Mouse (Mus musculus) Muller cell, postnatal 12 days (primary cell): ENCODE measurements at regions not wholly inside any gene's neighbourhood (a gene's known extent, or its start where the extent isn't known, plus 50 kb on each side); places are given as distances from the start of the nearest gene placed in this dataset.

Experiments used
- DNase-seq: peaks from one replicate; pipeline ENCODE4 v3.0.0-alpha.2; 2015; ENCODE audit errors: inconsistent ontology term

- no peak for DNase-seq
Measured at GRCm38 (mm10) chr12:94468027-94468426, 1224.0 kb upstream of the Flrt2 start.

GRCm38 (mm10) chr12:94468609-94469008 lies 1223.4 kb upstream of the Flrt2 start:
- DNase-seq: no peak

DNA sequence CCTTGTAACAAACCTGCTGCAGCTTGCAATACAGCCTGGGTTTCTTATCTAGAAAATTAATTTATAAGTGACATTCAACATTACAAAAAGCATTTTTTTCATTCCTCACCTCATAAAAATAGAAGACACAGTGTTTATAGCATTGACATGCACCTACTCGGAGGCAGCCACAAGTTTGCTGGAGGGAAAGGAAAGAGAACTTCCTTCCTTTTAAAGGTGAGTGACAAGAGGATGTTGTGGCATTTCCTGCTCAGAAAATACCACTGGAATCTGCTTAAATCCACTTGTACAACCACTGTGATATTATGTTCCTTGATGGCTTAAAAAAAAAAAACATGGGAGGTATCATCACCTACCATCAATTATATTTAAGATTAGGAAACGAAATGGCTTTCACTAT lies 1222.2 kb upstream of the Flrt2 start:
- no peak for DNase-seq

GRCm38 (mm10) chr12:94470981-94471380 lies 1221.0 kb upstream of the Flrt2 start:
- peak; percentile 58 for DNase-seq

DNA sequence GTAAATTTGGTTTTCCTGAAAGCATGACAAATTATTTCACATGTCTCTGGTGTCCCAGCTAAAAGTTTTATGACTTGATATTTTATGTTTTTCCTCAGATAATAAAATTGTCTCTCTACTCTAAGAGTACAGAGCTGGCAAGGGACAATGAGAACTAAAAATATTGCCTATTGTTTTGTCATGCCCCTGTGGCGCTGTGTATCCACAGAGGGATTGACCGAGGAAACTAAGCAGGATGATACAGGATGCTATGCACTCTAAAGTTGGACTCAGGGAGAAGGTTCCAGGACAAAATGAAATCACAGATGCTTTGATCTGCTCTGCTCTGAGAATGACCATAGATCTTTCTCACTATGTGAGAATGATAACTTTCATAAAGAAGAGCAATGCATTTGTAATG lies 1203.3 kb upstream of the Flrt2 start:
- DNase-seq: no peak

DNA sequence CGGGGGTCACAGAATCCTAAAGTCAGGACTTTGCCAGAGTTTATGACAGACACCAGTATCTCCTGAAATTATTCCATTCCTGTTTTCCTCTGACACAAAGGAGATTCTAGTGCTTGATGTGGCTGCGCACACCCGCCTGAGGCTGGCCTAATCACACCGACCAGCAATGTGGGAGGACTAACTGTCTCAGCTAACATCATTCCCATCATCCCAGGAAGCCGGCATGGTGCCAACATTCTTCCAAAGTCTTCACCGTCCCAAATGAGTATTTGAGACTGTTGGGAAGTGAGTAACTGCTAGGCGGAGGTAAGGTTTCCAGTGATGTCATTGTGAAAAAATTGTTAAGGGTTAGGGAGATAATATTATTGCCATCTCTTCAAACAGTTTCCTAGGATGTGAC lies 1183.9 kb upstream of the Flrt2 start:
- DNase-seq: peak; percentile 98

DNA sequence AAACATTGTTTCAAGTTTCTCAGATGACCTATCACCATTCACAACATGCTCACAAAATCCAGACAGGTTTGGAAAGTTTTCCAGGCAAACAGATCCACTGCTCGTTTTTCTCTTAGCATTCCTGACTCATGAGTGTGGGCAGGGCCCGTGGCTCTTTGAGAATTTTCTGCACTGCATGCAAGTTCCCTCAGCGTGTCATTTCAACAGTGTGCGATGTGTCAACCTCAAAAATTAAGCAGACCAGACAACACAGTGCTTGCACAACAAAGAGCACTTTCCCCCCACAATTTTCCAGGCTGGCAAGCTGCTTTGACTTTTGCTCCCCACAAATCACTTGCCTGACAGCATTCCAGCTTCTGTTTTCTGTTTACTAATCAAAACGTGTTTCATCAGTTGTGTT lies 1182.2 kb upstream of the Flrt2 start:
- DNase-seq: peak; percentile 93

DNA sequence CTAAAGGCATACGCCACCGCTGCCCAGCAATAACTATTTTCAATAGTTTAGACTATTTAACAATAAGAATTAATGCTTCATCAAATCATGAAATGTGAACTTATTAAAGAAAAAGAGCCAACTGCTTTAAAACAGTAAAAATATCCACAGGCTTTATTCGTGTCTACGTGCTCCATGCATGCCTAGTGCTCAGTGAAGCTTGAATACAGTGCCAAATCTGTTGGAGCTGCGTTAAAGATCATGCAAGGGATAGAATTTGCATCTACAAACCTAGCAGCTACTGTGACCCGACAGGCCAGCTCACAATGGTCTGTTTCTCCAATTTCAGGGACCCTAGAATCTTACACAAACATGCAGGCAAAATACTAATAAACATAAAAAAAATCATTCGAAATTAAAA lies 1147.3 kb upstream of the Flrt2 start:
- DNase-seq: no peak

DNA sequence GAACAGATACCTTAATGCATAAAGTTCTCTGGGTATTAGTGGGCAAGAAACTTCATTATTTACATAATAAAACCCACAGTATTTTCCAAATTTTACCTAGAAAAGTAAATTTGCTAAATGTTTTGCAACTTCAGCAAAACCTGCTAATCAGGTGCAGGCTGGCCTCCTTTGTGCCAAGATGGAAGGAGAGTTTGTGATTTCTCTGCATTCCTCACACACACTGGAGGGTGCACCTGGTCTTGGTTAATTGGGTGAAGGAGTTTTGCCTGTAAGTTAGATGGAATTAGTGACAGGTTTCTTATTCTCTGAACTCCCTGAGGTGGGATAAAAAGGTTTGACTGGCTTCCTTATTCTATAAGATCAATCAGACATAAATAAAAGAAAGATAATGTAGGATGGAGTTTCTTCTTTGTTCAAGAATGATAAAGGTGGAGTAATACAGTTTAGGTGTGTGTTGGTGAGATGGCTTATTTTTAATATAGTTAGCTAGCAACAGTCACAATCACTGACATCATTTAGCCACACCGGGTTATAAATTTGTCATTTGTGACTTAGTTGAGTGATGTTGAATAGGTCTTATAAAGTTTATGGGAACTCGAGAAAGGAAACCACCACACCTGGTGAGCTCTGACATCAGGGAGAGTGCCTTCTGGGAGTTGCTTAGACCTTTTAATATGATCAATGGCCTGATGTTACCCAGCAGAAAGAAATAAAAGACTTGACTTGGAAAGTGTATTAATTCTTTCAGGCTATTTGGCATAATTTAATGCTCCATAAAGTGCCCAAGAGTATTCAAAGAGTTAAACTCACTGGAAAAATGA lies 1131.4 kb upstream of the Flrt2 start:
- DNase-seq: no peak

DNA sequence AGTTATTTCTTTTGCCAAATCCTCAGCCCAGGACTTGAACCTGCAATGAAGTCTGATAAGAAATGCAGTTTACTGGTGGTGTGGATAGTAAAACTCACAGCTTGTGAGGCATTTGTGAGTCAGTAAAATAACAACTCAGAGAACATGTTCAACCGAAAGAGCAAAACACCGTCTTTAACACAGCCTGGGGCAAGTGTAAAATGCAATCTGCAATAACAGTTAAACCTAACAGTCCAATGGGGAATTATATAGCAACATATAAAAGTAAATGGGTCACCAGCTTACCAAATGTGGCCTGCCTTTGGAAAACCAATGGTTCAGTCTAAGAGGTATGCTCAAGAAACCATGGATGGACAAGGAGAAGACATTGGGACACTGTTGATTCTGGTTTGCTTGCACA lies 1117.0 kb upstream of the Flrt2 start:
- no peak for DNase-seq

DNA sequence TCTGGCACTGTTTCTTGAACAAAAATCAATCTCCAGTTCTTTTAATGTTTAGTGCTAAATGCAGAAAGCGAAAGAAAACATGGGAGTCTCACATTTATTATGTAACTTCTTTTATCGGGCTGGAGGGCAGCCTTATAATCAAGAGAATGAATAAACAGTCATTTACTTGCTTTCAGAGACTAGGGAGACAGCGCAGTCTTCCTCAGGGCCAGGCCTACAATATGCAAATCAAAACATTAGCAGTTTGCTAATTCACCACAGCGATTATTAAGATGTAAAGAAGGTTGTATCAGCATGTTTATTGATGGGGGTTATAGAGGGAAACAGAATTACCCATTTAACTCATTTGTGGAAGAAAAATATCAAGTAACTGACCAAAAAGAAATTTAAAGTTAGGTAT lies 1111.7 kb upstream of the Flrt2 start:
- DNase-seq: no peak

GRCm38 (mm10) chr12:94584309-94584708 lies 1107.7 kb upstream of the Flrt2 start:
- no peak for DNase-seq

GRCm38 (mm10) chr12:94587031-94587430 lies 1105.0 kb upstream of the Flrt2 start:
- no peak for DNase-seq

GRCm38 (mm10) chr12:94588599-94588998 lies 1103.4 kb upstream of the Flrt2 start:
- DNase-seq: no peak

- DNase-seq: no peak
Measured at GRCm38 (mm10) chr12:94589033-94589432, 1103.0 kb upstream of the Flrt2 start.

DNA sequence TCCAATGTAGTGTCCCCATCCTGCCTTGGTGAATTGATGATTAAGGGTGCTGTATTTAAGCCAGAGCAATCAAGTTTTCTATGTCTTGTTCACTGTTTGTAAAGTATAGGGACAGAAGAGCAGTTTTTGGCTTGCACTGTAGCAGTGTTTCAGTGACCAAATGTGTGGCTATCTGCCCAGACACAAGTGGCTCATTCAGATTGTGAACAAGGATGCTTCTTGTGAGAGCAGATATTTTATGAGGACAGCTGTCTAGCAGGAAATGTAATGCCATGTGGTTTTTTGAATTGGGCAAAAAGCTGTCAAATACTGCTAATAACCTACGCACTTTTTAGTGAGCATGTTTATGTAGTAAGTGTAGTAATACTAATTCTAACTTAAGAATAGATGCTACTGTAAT lies 1086.5 kb upstream of the Flrt2 start:
- peak; percentile 66 for DNase-seq

GRCm38 (mm10) chr12:94636555-94636954 lies 1055.5 kb upstream of the Flrt2 start:
- no peak for DNase-seq

DNA sequence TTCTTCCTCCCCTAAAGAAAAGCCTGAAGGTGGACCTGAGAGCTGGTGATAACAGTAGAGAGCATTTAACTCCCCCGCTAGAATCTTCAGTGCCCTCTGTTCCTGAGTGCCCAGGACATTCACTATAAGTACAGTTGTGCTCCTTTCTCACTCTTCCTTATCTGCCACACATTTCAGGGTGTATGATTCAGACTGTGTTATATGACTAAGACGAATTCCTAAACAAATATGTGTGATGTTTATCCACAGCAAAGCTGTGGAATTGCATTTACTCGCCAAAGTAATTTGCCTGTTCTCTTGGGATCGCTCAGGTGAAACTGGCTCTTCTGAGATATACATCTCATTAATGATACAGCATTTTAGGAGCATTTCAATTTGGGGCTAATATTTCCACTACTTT lies 1051.9 kb upstream of the Flrt2 start:
- DNase-seq: peak; percentile 16

GRCm38 (mm10) chr12:94645302-94645701 lies 1046.7 kb upstream of the Flrt2 start:
- DNase-seq: no peak

DNA sequence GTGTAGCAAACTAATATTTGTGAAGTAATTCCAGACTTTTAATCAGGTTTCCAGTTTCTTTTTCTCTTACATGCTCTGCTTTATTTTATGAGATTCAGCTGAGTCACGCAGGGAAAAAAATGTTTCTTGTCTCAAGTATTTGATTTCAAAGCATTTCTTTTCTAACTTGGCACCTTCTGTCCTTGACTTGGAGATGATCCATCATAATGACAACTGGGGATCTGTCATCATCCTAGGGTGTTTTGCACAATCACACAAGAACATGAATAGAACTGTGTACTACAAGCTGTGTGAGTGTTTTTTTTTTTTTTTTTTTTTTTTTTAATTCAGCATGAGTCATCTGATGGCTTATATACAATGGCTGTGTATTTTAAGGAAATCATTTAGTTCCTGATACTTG lies 1022.0 kb upstream of the Flrt2 start:
- peak; percentile 56 for DNase-seq

GRCm38 (mm10) chr12:94674925-94675324 lies 1017.1 kb upstream of the Flrt2 start:
- peak; percentile 25 for DNase-seq

GRCm38 (mm10) chr12:94691341-94692029 lies 1000.5 kb upstream of the Flrt2 start:
- DNase-seq: no peak

DNA sequence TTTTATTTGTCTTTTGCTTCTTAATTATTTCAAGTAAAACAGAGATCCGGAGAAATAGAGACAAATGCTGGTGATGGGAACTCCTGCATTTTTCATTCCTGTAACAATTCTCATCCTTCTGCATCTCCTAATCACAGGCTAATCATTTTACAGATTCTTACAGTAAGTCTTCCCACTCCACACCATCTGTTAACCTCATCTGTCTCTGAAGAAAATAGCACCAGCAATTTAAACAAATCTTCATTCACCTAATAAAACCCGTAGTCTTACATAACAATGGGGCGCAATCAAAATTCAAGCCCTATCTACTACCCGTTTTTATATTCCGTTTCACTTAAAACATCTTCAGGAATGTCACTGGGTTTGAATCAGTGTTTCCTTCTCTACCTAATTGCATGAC lies 960.6 kb upstream of the Flrt2 start:
- DNase-seq: no peak
